Mouse (Mus musculus): ENCODE measurements at regions not wholly inside any gene's neighbourhood (a gene's known extent, or its start where the extent isn't known, plus 50 kb on each side); places are given as distances from the start of the nearest gene placed in this dataset.

GRCm38 (mm10) chr9:103922356-103922755, 80.0 kb upstream of the Nphp3 start:
- no peak for DNase-seq (ENCODE audit: extremely low read depth, low read depth, low spot score)

- no peak for DNase-seq (ENCODE audit: extremely low read depth, low read depth, low spot score)
Observed at GRCm38 (mm10) chr9:103924641-103925040, 77.7 kb upstream of the Nphp3 start.

GRCm38 (mm10) chr9:103925486-103925885, 76.9 kb upstream of the Nphp3 start:
- DNase-seq (ENCODE audit: extremely low read depth, low read depth, low spot score): no peak

GRCm38 (mm10) chr9:103928744-103929527, 73.4 kb upstream of the Nphp3 start:
- no peak for DNase-seq (ENCODE audit: extremely low read depth, low read depth, low spot score)

DNA sequence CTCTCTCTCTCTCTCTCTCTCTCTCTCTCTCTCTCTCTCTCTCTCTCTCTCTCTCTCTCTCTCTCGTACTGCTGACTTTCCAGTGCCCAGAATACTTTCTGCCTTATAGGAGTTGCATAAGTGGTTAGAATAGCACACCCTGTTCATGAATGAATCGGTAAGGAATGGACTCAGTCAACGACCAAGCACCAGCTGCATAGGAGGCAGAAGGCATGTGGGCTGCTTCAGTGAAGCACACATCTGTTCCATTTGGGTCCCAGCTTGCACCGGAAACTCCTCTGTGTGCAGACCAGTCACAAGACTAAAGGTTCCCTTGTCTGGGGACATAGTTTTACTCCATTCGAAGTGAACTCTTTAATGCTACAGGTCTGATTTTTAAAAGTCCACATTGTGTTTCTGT, 64.3 kb upstream of the Nphp3 start:
- no peak for DNase-seq (ENCODE audit: extremely low read depth, low read depth, low spot score)

DNA sequence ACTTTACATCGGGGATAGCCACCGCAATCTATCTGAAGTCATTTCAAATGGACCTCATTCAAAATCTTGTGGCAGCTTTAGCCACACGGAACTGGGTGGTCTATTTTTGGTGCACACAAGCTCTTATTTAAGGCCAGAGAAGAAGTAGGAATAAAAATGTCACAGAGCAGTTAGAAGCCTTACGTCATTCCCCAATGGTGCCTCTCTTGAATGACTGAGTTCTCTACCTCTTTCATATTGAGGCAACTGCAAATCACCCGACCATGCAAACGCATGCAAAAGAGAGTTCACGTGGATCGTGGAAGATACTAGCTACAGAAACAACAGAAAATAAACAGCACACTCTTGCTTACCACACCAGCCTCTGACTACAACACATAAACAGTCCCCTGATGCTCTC, 62.3 kb upstream of the Nphp3 start:
- no peak for DNase-seq (ENCODE audit: extremely low read depth, low read depth, low spot score)

DNA sequence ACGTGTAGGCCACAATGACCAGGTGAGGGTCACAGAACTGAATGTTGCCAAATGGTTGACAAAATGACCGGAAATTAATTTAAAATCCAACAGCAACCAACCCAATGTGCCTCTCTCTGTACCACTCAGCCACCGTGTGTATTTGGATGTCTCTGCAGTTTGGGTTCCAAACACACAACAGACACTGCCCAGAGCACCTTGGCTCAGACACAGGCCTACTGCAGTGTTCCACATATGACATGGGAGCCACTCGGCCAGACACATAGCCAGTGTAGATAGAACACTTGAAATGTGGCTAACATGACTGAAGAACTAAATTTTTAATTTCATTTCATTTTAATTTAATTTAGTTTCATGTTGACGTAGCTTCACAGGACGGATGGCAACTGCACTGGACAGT, 61.8 kb upstream of the Nphp3 start:
- DNase-seq (ENCODE audit: extremely low read depth, low read depth, low spot score): no peak

DNA sequence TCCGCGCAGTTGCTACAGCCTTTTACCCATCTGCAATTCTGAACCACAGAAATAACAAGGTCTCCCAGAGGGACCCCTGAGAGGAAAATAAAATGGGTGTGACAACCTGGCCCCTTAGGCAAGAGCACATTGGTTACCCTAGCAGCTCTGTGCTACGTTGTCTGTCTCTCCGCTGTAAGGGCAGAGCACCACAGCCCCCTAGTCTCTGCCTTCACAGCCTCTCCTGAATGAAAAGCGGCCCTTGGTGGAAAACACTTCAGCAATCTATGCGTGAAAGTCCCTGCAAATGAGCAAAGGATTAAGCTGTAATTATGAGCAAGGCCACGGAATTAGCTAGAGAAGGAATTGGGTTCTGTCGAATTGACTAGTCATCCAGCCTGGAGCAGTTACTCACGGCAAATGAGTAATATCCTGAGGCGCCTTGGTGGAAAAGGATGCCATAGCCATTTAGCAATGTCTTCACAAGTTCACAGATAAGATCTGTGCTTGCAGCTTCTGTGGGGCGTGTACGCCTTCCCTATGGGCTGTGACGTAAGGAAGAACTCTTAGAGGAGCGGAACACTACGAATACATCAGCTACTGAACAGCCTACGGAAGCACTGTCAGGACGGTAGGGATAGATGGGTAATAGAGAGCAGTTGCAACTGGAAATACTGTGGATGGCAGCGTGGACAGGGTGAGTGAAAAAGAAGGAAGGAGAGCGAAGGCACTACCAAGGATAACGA, 61.0 kb upstream of the Nphp3 start:
- no peak for DNase-seq (ENCODE audit: extremely low read depth, low read depth, low spot score)

DNA sequence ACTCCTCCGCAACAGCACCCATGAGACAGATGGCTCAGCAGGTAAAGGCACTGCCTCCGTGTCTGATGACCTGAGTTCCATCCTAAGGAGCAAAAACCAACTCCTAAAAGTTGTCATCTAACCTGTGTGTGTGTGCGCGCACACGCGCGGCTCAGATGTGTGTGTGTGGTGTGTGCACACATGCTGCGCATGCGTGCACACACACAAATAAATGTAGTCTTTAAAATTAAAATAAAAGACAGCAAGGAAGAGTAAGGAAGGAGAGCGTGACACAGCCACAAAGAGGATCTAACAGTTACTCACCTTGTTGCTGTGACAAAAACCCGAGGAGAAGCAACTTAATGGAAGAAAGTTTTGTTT, 60.5 kb upstream of the Nphp3 start:
- no peak for DNase-seq (ENCODE audit: extremely low read depth, low read depth, low spot score)

DNA sequence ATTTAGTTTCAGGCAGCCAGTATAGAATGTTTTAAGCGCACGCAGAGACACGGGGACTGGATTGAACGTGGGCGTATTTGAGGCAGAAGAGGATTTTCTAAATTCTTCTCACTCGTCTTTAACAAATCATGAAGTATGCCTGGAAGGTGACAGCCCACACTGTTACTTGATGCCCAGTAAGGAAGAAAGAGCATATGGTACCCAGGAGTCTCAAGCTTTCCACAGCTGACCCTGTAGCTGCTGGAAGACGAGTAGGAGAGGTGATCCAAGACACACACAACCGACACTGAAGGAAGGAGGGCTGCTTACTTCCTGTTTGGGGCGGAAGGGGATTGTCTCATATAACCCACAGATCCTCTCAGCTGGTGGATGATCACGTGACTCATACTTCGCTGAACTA, 56.9 kb upstream of the Nphp3 start:
- no peak for DNase-seq (ENCODE audit: extremely low read depth, low read depth, low spot score)

DNA sequence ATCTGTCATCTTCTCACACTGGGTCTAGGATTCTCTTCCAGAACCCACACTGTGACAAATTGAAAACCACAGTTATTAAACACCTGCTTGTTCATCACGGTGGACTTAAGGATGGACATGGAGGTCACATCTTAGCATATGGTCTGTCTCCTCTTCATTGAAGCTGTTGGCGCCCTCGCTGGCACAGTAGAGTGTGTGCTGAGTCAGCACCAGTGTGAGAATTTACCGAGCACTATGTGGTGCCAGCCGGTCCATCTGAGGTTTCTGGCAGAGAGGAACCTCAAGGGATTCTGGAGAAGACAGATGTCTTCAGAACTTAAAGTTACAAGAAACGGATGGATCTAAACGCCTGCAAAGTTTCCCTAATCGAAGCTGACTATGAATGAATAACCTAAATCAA, 50.5 kb upstream of the Nphp3 start:
- DNase-seq (ENCODE audit: extremely low read depth, low read depth, low spot score): no peak

Data from fat pad, adult 2 months (tissue).